Mouse (Mus musculus): Measurements from ENCODE around the gene Clasrp.

DNA sequence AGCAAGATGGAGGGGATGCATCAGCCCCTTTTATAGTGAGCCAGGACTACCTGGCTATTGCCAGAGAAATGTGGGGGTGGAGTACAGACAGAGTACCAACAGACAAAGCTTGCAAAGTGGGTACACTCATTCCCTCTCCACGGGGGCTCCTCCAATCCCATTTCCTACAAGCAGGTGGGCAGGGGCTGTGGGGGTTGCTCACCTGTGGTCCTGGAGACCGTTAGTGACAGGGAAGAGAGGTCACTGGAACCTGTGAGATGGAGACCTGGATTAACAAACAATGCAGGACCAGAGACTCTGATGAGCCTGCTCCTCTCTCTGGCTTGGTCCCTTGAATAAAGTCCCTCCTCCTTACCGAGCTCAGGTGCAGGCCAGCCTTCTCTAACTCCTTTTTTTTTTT lies 23.4 kb upstream of the Clasrp start:
- TF ChIP-seq POLR2A (IDR thresholded peaks at IDR 0.05; ENCODE audit: low read depth, low read length) (no peak), CTCF (conservative IDR thresholded peaks at IDR 0.05; ENCODE audit: insufficient read depth, insufficient read length, low read depth, low read length) (no peak)
